Mouse (Mus musculus): Measurements from ENCODE around the gene Dph7. TPM values are rescaled to one million over a fixed set of nuclear protein-coding genes. Genes with fewer than 3 reads are reported as not detected.

Gene Dph7
- polyA plus RNA-seq, 1 experiment from 2014 or later = 25.4 TPM

DNA sequence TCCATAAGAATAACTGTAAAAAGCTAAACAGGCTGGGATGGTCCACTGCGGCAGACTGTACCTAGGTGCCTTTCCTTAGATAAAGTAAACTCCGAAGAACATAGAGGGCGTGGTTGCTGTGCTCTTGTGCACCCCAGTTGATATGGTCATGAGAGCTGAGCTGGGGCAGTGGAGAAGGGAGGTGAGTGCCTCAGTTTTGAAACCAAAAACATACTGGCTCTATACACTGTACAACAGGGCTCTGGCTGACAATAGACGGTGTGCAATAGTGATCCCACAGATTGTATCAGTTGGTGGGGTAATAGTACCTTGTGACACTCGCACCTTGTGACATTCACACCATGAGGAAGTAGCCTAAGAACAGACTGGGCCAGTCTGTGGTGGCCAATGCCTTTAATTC lies 14.8 kb downstream of the Dph7 start:
- WGBS = 90% methylated on average over 5 of the region's 5 CpGs
- no peak overlapping the region for H3K4me3 ChIP-seq (ENCODE audit: low read depth, low read length)
- H3K9me3 ChIP-seq (ENCODE audit: control insufficient read depth, low read depth, low read length) = no peaks in the 10 kb centered on the region
- H3K27me3 ChIP-seq (ENCODE audit: control insufficient read depth, insufficient read depth, low read length) = no peaks in the 10 kb centered on the region
- H3K4me2 ChIP-seq (replicated peaks; ENCODE audit: low read depth, low read length) = no peak overlapping the region
- H3K27ac ChIP-seq (ENCODE audit: low read length) = no peak overlapping the region
- ATAC-seq (ENCODE audit: insufficient number of reproducible peaks, insufficient read depth, low FRiP score, low read depth) = no peak
- H3K9ac ChIP-seq (replicated peaks; ENCODE audit: low read depth, low read length) = no peak overlapping the region
- H3K36me3 ChIP-seq (ENCODE audit: control insufficient read depth, insufficient read depth, low read length) = peaks cover 5% of the 10 kb centered on the region; the same call in 1 of the 2 replicates
- peaks cover 6% of the 10 kb centered on the region; the same call in 1 of the 2 replicates for H3K4me1 ChIP-seq (ENCODE audit: control insufficient read depth, insufficient read depth, low read length)

DNA sequence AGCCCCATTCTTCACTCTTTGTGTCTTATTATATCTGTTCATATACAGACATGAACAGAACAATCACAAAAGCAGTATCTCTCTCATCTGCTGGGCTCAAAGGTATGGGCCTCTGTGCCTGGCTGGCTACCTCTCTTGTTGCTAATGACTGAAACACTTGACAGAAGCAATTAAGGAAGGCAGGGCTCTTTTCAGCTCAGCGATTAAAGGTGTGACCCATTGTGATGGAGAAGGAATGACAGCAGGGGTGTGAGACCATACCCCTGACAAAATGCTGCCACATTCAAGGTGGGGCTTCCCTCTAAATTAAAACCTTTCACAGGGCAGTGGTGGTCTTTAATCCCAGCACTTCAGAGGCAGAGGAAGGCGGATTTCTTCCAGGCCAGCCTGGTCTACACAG lies 25.6 kb downstream of the Dph7 start:
- Histone ChIP-seq H3K27ac (ENCODE audit: low read length) (no peak overlapping the region), H3K27me3 (ENCODE audit: control insufficient read depth, insufficient read depth, low read length) (no peaks in the 10 kb centered on the region), H3K9me3 (ENCODE audit: control insufficient read depth, low read depth, low read length) (no peaks in the 10 kb centered on the region), H3K9ac (replicated peaks; ENCODE audit: low read depth, low read length) (no peak overlapping the region), H3K4me2 (replicated peaks; ENCODE audit: low read depth, low read length) (no peak overlapping the region), H3K4me3 (ENCODE audit: low read depth, low read length) (no peak overlapping the region), H3K4me1 (ENCODE audit: control insufficient read depth, insufficient read depth, low read length) (no peaks in the 10 kb centered on the region), H3K36me3 (ENCODE audit: control insufficient read depth, insufficient read depth, low read length) (no peaks in the 10 kb centered on the region)
- WGBS = 56% methylated on average over 2 of the region's 2 CpGs
- no peak for ATAC-seq (ENCODE audit: insufficient number of reproducible peaks, insufficient read depth, low FRiP score, low read depth)

DNA sequence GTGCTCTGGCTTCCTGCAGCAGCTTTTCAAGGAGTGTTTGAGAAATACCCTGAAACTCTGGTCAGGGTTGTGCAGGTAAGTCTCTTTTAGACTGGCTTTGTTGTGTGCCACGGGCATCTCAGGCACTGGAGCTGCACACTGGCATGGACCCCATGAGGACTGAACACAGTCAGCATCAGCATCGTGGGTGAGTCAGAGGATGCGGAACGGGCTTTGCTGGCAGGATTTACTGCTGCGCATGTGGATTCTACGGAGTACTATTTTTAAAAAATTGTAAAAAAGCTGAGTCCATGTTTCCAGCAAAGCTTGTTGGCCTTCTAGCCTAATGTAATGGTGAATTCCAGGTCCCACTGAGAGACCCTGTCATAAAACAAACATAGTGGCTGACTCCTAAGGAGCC lies 33.1 kb downstream of the Dph7 start:
- ATAC-seq (ENCODE audit: insufficient number of reproducible peaks, insufficient read depth, low FRiP score, low read depth) = no peak
- H3K36me3 ChIP-seq (ENCODE audit: control insufficient read depth, insufficient read depth, low read length) = no peaks in the 10 kb centered on the region
- H3K9me3 ChIP-seq (ENCODE audit: control insufficient read depth, low read depth, low read length) = no peaks in the 10 kb centered on the region
- no peak overlapping the region for H3K9ac ChIP-seq (replicated peaks; ENCODE audit: low read depth, low read length)
- 95% methylated on average over 6 of the region's 6 CpGs for WGBS
- H3K4me1 ChIP-seq (ENCODE audit: control insufficient read depth, insufficient read depth, low read length) = no peaks in the 10 kb centered on the region
- no peak overlapping the region for H3K4me3 ChIP-seq (ENCODE audit: low read depth, low read length)
- no peak overlapping the region for H3K27ac ChIP-seq (ENCODE audit: low read length)
- no peaks in the 10 kb centered on the region for H3K27me3 ChIP-seq (ENCODE audit: control insufficient read depth, insufficient read depth, low read length)
- H3K4me2 ChIP-seq (replicated peaks; ENCODE audit: low read depth, low read length) = no peak overlapping the region

DNA sequence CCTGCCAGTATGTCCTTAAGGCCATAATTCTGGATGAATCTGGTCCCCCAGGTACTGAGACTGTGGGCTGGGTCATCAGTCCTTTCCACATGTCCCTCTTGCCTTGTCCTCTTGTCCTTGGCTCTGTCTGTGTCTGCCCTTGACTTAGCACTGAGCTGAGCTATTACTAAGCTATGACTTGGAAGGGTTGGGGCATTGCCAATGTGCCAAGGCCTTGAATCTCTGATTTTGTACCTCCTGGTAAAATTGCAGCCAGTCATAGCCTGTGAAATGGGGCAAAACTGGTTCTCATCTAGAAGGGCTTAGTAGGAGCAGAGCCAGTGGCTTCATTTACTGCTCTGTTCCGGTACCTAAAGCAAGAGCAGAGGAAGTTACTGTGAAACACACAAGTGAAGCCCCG lies 34.3 kb downstream of the Dph7 start:
- WGBS = 87% methylated on average over 2 of the region's 2 CpGs

DNA sequence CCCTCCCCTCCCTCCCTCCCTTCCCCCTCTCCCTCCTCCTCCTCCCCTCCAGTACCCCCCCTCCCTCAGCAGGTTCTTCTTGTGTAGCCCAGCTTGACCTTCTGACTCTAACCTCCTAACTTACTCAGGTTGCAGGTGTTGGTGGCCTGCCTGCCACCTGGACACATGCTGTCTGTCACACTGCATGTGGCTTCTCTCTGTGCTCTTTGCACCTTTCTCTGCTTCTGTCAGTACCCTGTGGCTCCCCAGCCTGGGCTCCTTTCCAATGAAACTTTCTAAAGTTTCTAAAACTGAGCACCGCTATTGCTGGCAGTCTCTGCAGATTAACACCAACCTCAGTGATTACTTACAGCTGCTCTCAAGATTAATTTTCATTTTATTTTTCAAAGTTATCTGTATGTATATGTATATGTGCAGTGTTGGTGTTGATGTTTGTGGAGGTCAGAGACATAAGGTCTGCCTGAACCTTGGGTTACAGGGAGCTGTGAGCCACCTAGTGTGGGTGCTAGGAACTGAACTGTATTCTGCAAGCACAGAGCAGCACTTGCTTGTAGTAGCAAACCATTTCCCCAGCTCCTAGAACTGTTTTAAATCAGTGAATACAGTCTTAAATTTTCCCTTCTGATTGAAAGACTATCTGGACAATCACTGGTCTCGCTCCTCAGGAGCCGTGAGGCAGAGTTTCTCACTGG lies 38.5 kb downstream of the Dph7 start:
- no peaks in the 10 kb centered on the region for H3K4me1 ChIP-seq (ENCODE audit: control insufficient read depth, insufficient read depth, low read length)
- 67% methylated on average over 3 of the region's 3 CpGs for WGBS
- H3K9me3 ChIP-seq (ENCODE audit: control insufficient read depth, low read depth, low read length) = no peaks in the 10 kb centered on the region
- no peak overlapping the region for H3K4me2 ChIP-seq (replicated peaks; ENCODE audit: low read depth, low read length)
- no peak for ATAC-seq (ENCODE audit: insufficient number of reproducible peaks, insufficient read depth, low FRiP score, low read depth)
- H3K36me3 ChIP-seq (ENCODE audit: control insufficient read depth, insufficient read depth, low read length) = no peaks in the 10 kb centered on the region
- no peaks in the 10 kb centered on the region for H3K27me3 ChIP-seq (ENCODE audit: control insufficient read depth, insufficient read depth, low read length)
- H3K27ac ChIP-seq (ENCODE audit: low read length) = no peak overlapping the region
- no peak overlapping the region for H3K4me3 ChIP-seq (ENCODE audit: low read depth, low read length)
- no peak overlapping the region for H3K9ac ChIP-seq (replicated peaks; ENCODE audit: low read depth, low read length)

More for the DNA sequence above, 34.3 kb downstream of the Dph7 start:
- no peak for ATAC-seq (ENCODE audit: insufficient number of reproducible peaks, insufficient read depth, low FRiP score, low read depth)
- Histone ChIP-seq H3K4me2 (replicated peaks; ENCODE audit: low read depth, low read length) (no peak overlapping the region), H3K4me1 (ENCODE audit: control insufficient read depth, insufficient read depth, low read length) (no peaks in the 10 kb centered on the region), H3K9ac (replicated peaks; ENCODE audit: low read depth, low read length) (no peak overlapping the region), H3K27me3 (ENCODE audit: control insufficient read depth, insufficient read depth, low read length) (no peaks in the 10 kb centered on the region), H3K4me3 (ENCODE audit: low read depth, low read length) (no peak overlapping the region), H3K9me3 (ENCODE audit: control insufficient read depth, low read depth, low read length) (no peaks in the 10 kb centered on the region), H3K36me3 (ENCODE audit: control insufficient read depth, insufficient read depth, low read length) (no peaks in the 10 kb centered on the region), H3K27ac (ENCODE audit: low read length) (no peak overlapping the region)

DNA sequence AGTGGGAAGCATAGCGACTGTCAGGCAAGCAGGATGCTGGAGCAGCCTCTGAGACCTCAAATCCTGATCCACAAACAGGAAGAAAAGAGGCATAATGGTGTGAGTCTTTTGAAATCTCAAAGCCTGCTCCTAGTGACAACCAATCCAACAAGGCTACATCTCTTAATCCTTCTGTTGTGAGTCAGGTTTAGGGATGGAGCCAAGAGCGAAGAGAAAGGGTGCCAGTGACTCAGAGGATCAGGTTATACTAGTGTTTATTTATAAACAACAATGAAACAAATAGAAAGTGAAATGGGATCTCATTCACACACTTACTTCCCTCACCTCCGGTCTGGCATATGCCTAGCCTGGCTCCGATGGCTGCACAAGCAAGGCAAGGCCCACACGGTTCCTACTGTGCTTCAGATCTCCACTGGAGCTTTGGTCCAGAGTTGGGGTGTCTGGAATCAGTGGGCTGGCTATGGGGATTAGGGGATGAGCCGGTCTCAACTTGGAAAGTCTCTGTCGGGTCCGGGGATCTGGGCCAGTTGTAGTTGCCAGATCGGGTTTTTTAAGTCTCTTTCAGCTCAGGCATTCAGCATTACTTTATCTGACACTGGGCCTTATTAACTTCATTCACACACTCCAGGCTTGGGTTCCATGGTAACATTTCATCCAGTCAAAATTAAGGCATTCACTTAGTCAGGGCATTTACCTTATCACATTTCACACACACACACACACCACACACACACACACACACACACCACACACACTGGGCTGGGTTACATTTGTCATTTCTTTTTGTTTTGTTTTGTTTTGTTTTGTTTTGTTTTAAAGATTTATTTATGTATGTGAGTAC lies 42.0 kb downstream of the Dph7 start:
- H3K9ac ChIP-seq (replicated peaks; ENCODE audit: low read depth, low read length) = no peak overlapping the region
- H3K4me2 ChIP-seq (replicated peaks; ENCODE audit: low read depth, low read length) = no peak overlapping the region
- no peaks in the 10 kb centered on the region for H3K36me3 ChIP-seq (ENCODE audit: control insufficient read depth, insufficient read depth, low read length)
- no peak overlapping the region for H3K4me3 ChIP-seq (ENCODE audit: low read depth, low read length)
- H3K4me1 ChIP-seq (ENCODE audit: control insufficient read depth, insufficient read depth, low read length) = no peaks in the 10 kb centered on the region
- no peak overlapping the region for H3K27ac ChIP-seq (ENCODE audit: low read length)
- ATAC-seq (ENCODE audit: insufficient number of reproducible peaks, insufficient read depth, low FRiP score, low read depth) = no peak
- 85% methylated on average over 9 of the region's 9 CpGs for WGBS
- H3K9me3 ChIP-seq (ENCODE audit: control insufficient read depth, low read depth, low read length) = no peaks in the 10 kb centered on the region
- no peaks in the 10 kb centered on the region for H3K27me3 ChIP-seq (ENCODE audit: control insufficient read depth, insufficient read depth, low read length)

DNA sequence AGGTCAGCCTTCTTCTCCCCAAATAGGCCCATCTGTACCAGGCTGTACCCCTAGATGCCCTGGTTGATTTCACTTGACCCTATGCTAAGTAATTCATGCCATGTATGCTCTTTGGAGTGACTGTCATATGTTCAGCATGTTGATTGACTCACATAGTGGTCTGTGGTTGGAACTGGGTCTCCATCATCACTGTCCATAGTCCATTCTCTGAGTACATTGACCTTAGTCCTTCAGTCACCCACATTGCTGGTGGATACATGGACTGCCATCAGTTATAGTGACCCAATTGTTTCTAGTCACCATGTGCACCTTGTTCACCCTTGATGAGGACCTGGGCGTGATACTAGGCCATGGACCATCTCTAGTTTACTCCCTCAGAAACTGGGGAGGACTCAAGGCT lies 44.6 kb downstream of the Dph7 start:
- 89% methylated on average over 1 of the region's 1 CpGs for WGBS

DNA sequence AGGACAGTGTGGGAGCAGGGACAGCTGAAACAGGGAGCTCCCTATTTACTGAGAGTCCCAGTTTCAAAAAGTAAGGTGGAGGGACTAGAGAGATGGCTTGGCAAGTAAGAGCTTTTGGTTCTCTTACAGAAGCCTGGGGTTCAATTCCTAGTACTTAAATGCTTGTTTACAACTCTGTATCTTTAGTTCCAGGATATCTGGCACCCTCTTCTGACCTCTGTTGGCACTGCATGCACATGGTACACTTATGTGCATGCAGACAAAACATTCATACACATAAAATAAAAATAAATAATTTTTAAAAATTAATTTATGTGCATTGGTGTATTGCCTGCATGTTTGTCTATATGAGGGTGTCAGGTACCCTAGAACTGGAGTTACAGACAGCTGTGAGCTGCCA lies 46.0 kb downstream of the Dph7 start:
- Histone ChIP-seq H3K4me2 (replicated peaks; ENCODE audit: low read depth, low read length) (no peak overlapping the region), H3K27ac (ENCODE audit: low read length) (no peak overlapping the region), H3K9me3 (ENCODE audit: control insufficient read depth, low read depth, low read length) (no peaks in the 10 kb centered on the region), H3K4me1 (ENCODE audit: control insufficient read depth, insufficient read depth, low read length) (no peaks in the 10 kb centered on the region), H3K4me3 (ENCODE audit: low read depth, low read length) (no peak overlapping the region), H3K36me3 (ENCODE audit: control insufficient read depth, insufficient read depth, low read length) (no peaks in the 10 kb centered on the region), H3K27me3 (ENCODE audit: control insufficient read depth, insufficient read depth, low read length) (no peaks in the 10 kb centered on the region), H3K9ac (replicated peaks; ENCODE audit: low read depth, low read length) (no peak overlapping the region)
- ATAC-seq (ENCODE audit: insufficient number of reproducible peaks, insufficient read depth, low FRiP score, low read depth) = no peak

More for the DNA sequence above, 44.6 kb downstream of the Dph7 start:
- Histone ChIP-seq H3K4me2 (replicated peaks; ENCODE audit: low read depth, low read length) (no peak overlapping the region), H3K9me3 (ENCODE audit: control insufficient read depth, low read depth, low read length) (no peaks in the 10 kb centered on the region), H3K4me1 (ENCODE audit: control insufficient read depth, insufficient read depth, low read length) (no peaks in the 10 kb centered on the region), H3K36me3 (ENCODE audit: control insufficient read depth, insufficient read depth, low read length) (no peaks in the 10 kb centered on the region), H3K4me3 (ENCODE audit: low read depth, low read length) (no peak overlapping the region), H3K27ac (ENCODE audit: low read length) (no peak overlapping the region), H3K27me3 (ENCODE audit: control insufficient read depth, insufficient read depth, low read length) (no peaks in the 10 kb centered on the region), H3K9ac (replicated peaks; ENCODE audit: low read depth, low read length) (no peak overlapping the region)
- ATAC-seq (ENCODE audit: insufficient number of reproducible peaks, insufficient read depth, low FRiP score, low read depth) = no peak
